In genomic region chr2:28225906-28226305, GRCm38 (mm10) we compare ENCODE assay signal across 9 mouse cellular contexts. TPM values are rescaled to one million over a fixed set of nuclear protein-coding genes. Genes with fewer than 3 reads are reported as not detected.
DNase-seq lines count a peak whose midpoint lies in the region; ATAC-seq and TF ChIP-seq lines count a peak whose summit lies in the region.
"Had no signal": no experiment of that assay in that cellular context is flagged by ENCODE, and none has a peak within 500 bp of the region (broad histone marks: within the 10 kb centered on the region; RNA-seq: fewer than 3 reads in every experiment).

No protein-coding gene starts in this region.

- no peak overlapping the region for H3K4me3 ChIP-seq in kidney, embryonic 16.5 days (ENCODE audit: low read length)
- H3K4me3 ChIP-seq in cortical plate, adult 2 months (ENCODE audit: insufficient read depth, low read length), result no peak overlapping the region
- no peak overlapping the region for H3K4me3 ChIP-seq in layer of hippocampus, adult 2 months
- no peak overlapping the region for H3K4me3 ChIP-seq in thymus, adult 2 months (ENCODE audit: control insufficient read depth, insufficient read depth, low read length)
- H3K4me3 ChIP-seq: forebrain, embryonic 10.5 days had no signal

- no peak overlapping the region for H3K9ac ChIP-seq in kidney, embryonic 16.5 days (replicated peaks; ENCODE audit: low read length)

- H3K4me1 ChIP-seq in kidney, embryonic 16.5 days (ENCODE audit: insufficient read depth, low read length), result no peaks in the 10 kb centered on the region; the same call in 1 of the 2 replicates
- peaks cover 12% of the 10 kb centered on the region for H3K4me1 ChIP-seq in cortical plate, adult 2 months (ENCODE audit: control insufficient read depth, insufficient read depth, low read length)
- no peaks in the 10 kb centered on the region for H3K4me1 ChIP-seq in thymus, adult 2 months (replicated peaks; ENCODE audit: control insufficient read depth, insufficient read depth, low read length)

- H3K9me3 ChIP-seq in kidney, embryonic 16.5 days (ENCODE audit: low read length), result no peaks in the 10 kb centered on the region
- H3K9me3 ChIP-seq: forebrain, embryonic 10.5 days; G1E had no signal

- no peaks in the 10 kb centered on the region for H3K27me3 ChIP-seq in kidney, embryonic 16.5 days (ENCODE audit: insufficient read depth, low read length)
- H3K27me3 ChIP-seq in thymus, adult 2 months (ENCODE audit: control insufficient read depth, insufficient read depth, low read length), result no peaks in the 10 kb centered on the region

- no peak for ATAC-seq in kidney, embryonic 16.5 days (ENCODE audit: low FRiP score, low TSS enrichment)

- no peak for TF ChIP-seq CTCF in cortical plate, adult 2 months (IDR thresholded peaks at IDR 0.05; ENCODE audit: extremely low read depth, insufficient read depth, low read length)
- no peak for TF ChIP-seq CTCF in layer of hippocampus, adult 2 months (conservative IDR thresholded peaks at IDR 0.05)
- TF ChIP-seq CTCF in thymus, adult 2 months (IDR thresholded peaks at IDR 0.05; ENCODE audit: borderline replicate concordance, control insufficient read depth, extremely low read depth, insufficient read depth, low read length, poor library complexity), result no peak

- H3K4me2 ChIP-seq in kidney, embryonic 16.5 days (replicated peaks; ENCODE audit: low read depth, low read length), result no peak overlapping the region

- DNase-seq in kidney, postnatal 4 days, result peak; percentile 71 to 78
- DNase-seq in layer of hippocampus, adult 2 months (ENCODE audit: low spot score in 2 of 2), result peak; percentile 67 to 84
- peak; percentile 86 for DNase-seq in right cerebral cortex, adult 18-20 months
- no peak for DNase-seq in spleen, adult 12 weeks (ENCODE audit: low spot score)
- DNase-seq in thymus, adult 2 months, result no peak

- TF ChIP-seq POLR2A in cortical plate, adult 2 months (IDR thresholded peaks at IDR 0.05; ENCODE audit: extremely low read depth, insufficient read depth, low read length), result no peak
- TF ChIP-seq POLR2A in thymus, adult 2 months (IDR thresholded peaks at IDR 0.05; ENCODE audit: control insufficient read depth, extremely low read depth, insufficient read depth, low read length, poor library complexity), result no peak

- H3K36me3 ChIP-seq in kidney, embryonic 16.5 days (ENCODE audit: insufficient read depth, low read length), result peaks cover 7% of the 10 kb centered on the region
- no peaks in the 10 kb centered on the region for H3K36me3 ChIP-seq in thymus, adult 2 months (ENCODE audit: control insufficient read depth, insufficient read depth, low read length)
- H3K36me3 ChIP-seq: G1E had no signal

- WGBS in kidney, embryonic 16.5 days, result 41% methylated on average over 3 of the region's 3 CpGs
- 92% methylated on average over 3 of the region's 3 CpGs for WGBS in thymus, adult 2 months

- no peak overlapping the region for H3K27ac ChIP-seq in kidney, embryonic 16.5 days (ENCODE audit: low read length)
- H3K27ac ChIP-seq in cortical plate, adult 2 months (ENCODE audit: insufficient read depth, low read length), result peak overlapping the region; percentile 75
- peak overlapping the region; percentile 81 for H3K27ac ChIP-seq in layer of hippocampus, adult 2 months
- H3K27ac ChIP-seq in thymus, adult 2 months (ENCODE audit: control insufficient read depth, insufficient read depth, low read length), result no peak overlapping the region
- H3K27ac ChIP-seq: forebrain, embryonic 10.5 days had no signal

RNA-seq across cellular contexts. Expression of gene Olfm1, which starts 33.1 kb away (rescaled TPM):
- 10.4 and 11.9 TPM in 2 replicates for polyA plus RNA-seq in kidney, embryonic 16.5 days (2015; fragmentation: Nextera tagmentation; extraction: Ambion mirVana)
- polyA plus RNA-seq in cortical plate, adult 2 months (2012; rRNA removed), result 1,426 and 1,489 TPM in 2 replicates
- 1,000 to 10,000 TPM; 1,799 to 1,811 TPM for total RNA-seq in layer of hippocampus, adult 2 months (2021)
- polyA plus RNA-seq in thymus, adult 2 months (2012; rRNA removed), result 9.8 TPM in 2 replicates

Comparison
In these comparisons a context has a peak if more than half of its experiments do, and no peak if none do; other contexts are left out.
1. DNase-seq: peak in kidney, postnatal 4 days (2 of 2), layer of hippocampus, adult 2 months (2 of 2) and right cerebral cortex, adult 18-20 months (single experiment); none in spleen, adult 12 weeks (single experiment) and thymus, adult 2 months (single experiment).
2. H3K27ac ChIP-seq: peak in cortical plate, adult 2 months (single experiment) and layer of hippocampus, adult 2 months (single experiment); none in kidney, embryonic 16.5 days (single experiment) and thymus, adult 2 months (single experiment).
3. RNA of gene Olfm1, which starts 33.1 kb away (polyA plus RNA-seq): 1,426 to 1,489 TPM in cortical plate, adult 2 months; 10.4 to 11.9 TPM in kidney, embryonic 16.5 days and 9.8 TPM in thymus, adult 2 months; every median in the first group is over 100 times any median in the second.